Mouse (Mus musculus) hindbrain, embryonic 11.5 days (tissue): ENCODE data around the gene Sp6. TPM values are rescaled to one million over a fixed set of nuclear protein-coding genes. Genes with fewer than 3 reads are reported as not detected.
A peak's percentile ranks its signal among the peaks of the same experiment; 100 is the strongest.

Experiments
- ATAC-seq: fragments of 200-750 bp; cut with Nextera tagmentation; 2 replicates; pipeline ENCODE4 v1.8.0; 2017; ENCODE audit warnings: mild to moderate bottlenecking, moderate TSS enrichment, moderate library complexity; ENCODE audit not compliant: low FRiP score
- DNase-seq: peaks from one replicate; pipeline ENCODE4 v3.0.0-alpha.2; 2015; ENCODE audit warnings: low spot score
- H3K27ac ChIP-seq: fragments of 300-500 bp; sonication (generic); 2 replicates; pipeline ENCODE4 v1.5.1; 2014; ENCODE audit warnings: mild to moderate bottlenecking, low read depth, low read length
- H3K27me3 ChIP-seq: fragments of 300-500 bp; sonication (generic); 2 replicates; pipeline ENCODE4 v1.6.1; 2014; ENCODE audit warnings: mild to moderate bottlenecking, low read length, moderate library complexity, mixed read lengths; ENCODE audit not compliant: control insufficient read depth, insufficient read depth
- H3K36me3 ChIP-seq: fragments of 300-500 bp; sonication (generic); 2 replicates; pipeline ENCODE4 v1.6.1; 2014; ENCODE audit warnings: mild to moderate bottlenecking, low read length, moderate library complexity, mixed read lengths; ENCODE audit not compliant: control insufficient read depth, insufficient read depth
- H3K4me1 ChIP-seq: fragments of 300-500 bp; sonication (generic); replicated peaks from 2 replicates; pipeline ENCODE4 v1.6.1; 2014; ENCODE audit warnings: low read length, mixed read lengths; ENCODE audit not compliant: control insufficient read depth, insufficient read depth
- H3K4me2 ChIP-seq: fragments of 300-500 bp; sonication (generic); replicated peaks from 2 replicates; pipeline ENCODE4 v1.6.1; 2014; ENCODE audit warnings: mild to moderate bottlenecking, low read depth, low read length
- H3K4me3 ChIP-seq: fragments of 300-500 bp; sonication (generic); 2 replicates; pipeline ENCODE4 v1.5.1; 2014; ENCODE audit warnings: low read depth, low read length
- H3K9ac ChIP-seq: fragments of 300-500 bp; sonication (generic); 2 replicates; pipeline ENCODE4 v1.6.1; 2014; ENCODE audit warnings: low read depth, low read length
- H3K9me3 ChIP-seq: fragments of 300-500 bp; sonication (generic); 2 replicates; pipeline ENCODE4 v1.6.1; 2016; ENCODE audit warnings: low read length; ENCODE audit not compliant: control insufficient read depth
- WGBS: fragments of 180-500 bp; shearing (Covaris S2); extraction: QIAGEN DNeasy Blood & Tissue Kit; methylation state at CpG from one replicate; pipeline ENCODE4 v1.1.7; 2014; 5-methylcytosine and 5-hydroxymethylcytosine counted together
- polyA plus RNA-seq: library from polyadenylated mRNA; unstranded; fragments of >200 nt; fragmentation: Nextera tagmentation; extraction: Ambion mirVana; gene quantifications from 2 replicates; pipeline ENCODE4 v1.2.1, GENCODE M21; 2014

Gene Sp6
- polyA plus RNA-seq, 1 experiment from 2014 or later = not detected

DNA sequence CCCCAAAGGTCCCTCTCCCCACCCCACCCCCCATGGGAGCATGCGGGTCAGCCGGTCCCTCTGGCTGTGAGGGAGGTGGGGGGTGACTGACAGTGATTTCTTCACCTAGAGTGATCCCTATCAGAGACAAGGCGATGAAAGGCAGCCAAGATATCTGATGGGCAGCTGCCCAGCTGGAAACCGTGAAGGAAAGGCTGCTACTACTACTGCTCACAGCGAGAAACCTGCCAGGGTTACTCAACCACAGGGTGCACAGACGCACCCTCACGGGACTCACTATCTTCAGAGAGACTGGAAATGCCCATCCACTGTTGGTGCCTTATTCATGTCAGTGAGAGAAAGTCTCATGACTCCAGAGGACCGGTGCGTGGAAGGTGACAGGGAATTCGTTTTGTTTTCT, 11.8 kb downstream of the Sp6 start:
- no peak overlapping the region for H3K4me3 ChIP-seq
- DNase-seq = no peak
- no peak overlapping the region for H3K9ac ChIP-seq
- H3K27me3 ChIP-seq = peaks cover 45% of the 10 kb centered on the region
- ATAC-seq = no peak
- no peak overlapping the region for H3K27ac ChIP-seq
- WGBS = 10% methylated on average over 10 of the region's 10 CpGs
- H3K36me3 ChIP-seq = no peaks in the 10 kb centered on the region
- H3K9me3 ChIP-seq = no peaks in the 10 kb centered on the region
- no peak overlapping the region for H3K4me2 ChIP-seq
- H3K4me1 ChIP-seq = peaks cover 15% of the 10 kb centered on the region

DNA sequence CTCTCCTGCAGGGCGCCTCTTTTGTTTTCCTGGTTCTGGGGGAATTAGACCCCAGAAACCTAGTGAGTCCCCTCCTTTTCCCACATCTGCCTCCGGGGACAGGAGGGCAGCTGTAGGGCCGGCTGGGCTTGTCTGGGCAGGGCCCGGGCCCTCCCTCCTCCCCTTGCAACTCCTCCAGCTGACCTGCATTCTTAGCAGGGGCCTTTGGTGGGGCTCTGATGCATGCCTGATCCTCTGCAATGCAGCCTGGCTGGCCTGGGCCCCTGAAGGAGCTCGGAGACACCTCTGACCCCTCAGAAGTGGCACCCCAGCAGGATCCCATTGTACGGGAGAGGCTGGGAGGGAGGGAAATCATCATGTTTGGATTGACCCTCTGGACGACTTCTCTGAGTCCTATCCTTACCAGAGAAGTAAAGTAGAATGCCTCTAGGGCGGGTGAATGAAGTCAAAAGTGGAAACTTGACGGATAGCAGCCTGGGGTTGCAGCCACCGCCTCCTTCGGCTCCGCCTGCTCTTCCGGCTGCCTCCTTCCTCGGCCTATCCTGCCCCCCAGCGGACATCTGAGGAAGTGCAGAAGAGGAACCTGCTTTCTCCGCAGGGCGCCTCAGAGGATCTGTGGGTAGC, 12.6 kb downstream of the Sp6 start:
- H3K27me3 ChIP-seq = peaks cover 36% of the 10 kb centered on the region
- no peaks in the 10 kb centered on the region for H3K36me3 ChIP-seq
- H3K4me2 ChIP-seq = peak overlapping the region; percentile 35
- ATAC-seq (peak; percentile 37), DNase-seq (peak; percentile 95)
- no peaks in the 10 kb centered on the region for H3K9me3 ChIP-seq
- peak overlapping the region; percentile 43 for H3K27ac ChIP-seq
- 1% methylated on average over 17 of the region's 17 CpGs for WGBS
- peak overlapping the region; percentile 10; the same call in 1 of the 2 replicates for H3K4me3 ChIP-seq
- H3K4me1 ChIP-seq = peaks cover 17% of the 10 kb centered on the region
- H3K9ac ChIP-seq = peak overlapping the region; percentile 49

DNA sequence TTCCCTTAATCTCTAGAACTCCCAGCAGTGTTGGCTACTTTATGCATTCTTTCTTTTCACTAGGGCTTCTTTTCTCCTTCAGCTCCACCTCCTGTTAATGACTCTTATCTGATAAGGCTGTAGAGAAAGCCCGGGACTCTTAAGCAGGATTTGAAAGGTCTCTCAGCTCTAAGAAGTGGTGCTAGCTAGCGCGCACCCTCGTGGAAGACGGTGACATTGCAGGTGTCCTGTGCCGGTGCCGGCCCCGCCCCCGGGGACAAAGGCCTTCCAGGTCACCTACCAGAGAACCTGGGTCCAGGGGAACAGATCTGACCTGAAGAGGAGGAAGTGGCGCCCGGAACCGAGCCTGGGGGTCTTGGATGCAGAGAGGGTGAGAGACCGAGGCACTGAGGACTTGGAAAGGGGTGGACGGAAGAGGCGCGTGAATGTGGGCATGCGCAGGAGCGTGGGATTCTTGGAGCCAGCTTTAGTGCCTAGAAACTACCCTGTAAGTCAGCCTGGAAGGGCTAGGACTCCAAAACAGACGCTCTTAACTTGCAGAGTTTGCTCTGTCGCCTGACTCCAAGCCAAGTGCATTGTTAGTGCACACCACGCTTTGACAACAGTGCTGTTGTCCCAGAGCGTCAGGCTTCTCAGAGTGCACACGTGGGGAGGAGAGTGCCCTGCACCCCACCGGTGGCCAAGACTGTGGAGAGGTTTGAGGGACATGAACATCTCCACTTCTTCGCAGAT, 16.7 kb downstream of the Sp6 start, which contains the start of gene Scrn2:
Gene Scrn2 (plus strand): TSS at position 253 of the 732 bp plus-strand sequence.
- peaks cover 6% of the 10 kb centered on the region for H3K4me1 ChIP-seq
- under 1% methylated on average over 25 of the region's 25 CpGs for WGBS
- H3K9me3 ChIP-seq = no peaks in the 10 kb centered on the region
- peak within 1 kb of the TSS; percentile 79 for H3K9ac ChIP-seq
- peak; percentile 64 for ATAC-seq
- peak within 1 kb of the TSS; percentile 67 for H3K27ac ChIP-seq
- DNase-seq = peak; percentile 93
- H3K4me3 ChIP-seq = peak within 1 kb of the TSS; percentile 62
- 0 out of 2 replicates have a peak, but pooled peaks cover 2% of the 10 kb centered on the region for H3K27me3 ChIP-seq
- no peaks in the 10 kb centered on the region for H3K36me3 ChIP-seq
- H3K4me2 ChIP-seq = peak within 1 kb of the TSS; percentile 81

GRCm38 (mm10) chr11:97030426-97030825, 17.2 kb downstream of the Sp6 start:
- WGBS = 23% methylated on average over 15 of the region's 15 CpGs
- Histone ChIP-seq H3K9ac (peak overlapping the region; percentile 79), H3K36me3 (no peaks in the 10 kb centered on the region), H3K27ac (no peak overlapping the region), H3K4me3 (peak overlapping the region; percentile 62), H3K9me3 (no peaks in the 10 kb centered on the region), H3K4me1 (peaks cover 6% of the 10 kb centered on the region), H3K27me3 (no peaks in the 10 kb centered on the region), H3K4me2 (peak overlapping the region; percentile 81)
- DNase-seq = no peak
- no peak for ATAC-seq

DNA sequence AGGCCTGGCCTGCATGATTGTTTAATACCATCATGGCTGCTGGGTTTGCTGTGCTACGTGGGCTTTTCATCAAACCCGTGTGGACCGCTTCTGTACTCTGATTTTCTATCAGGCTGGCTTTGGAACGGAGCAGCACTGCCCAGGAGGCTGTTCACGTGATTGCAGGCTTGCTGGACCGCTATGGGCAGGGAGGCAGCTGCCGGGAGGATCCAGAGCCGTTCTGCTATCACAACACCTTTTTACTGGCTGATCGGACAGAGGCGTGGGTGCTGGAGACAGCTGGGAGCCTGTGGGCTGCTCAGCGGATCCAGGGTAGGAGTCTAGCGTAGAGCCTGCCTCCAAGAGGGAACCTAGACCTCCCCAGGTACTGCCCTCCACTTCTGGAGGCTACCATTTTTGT, 18.8 kb downstream of the Sp6 start:
- H3K27me3 ChIP-seq = no peaks in the 10 kb centered on the region
- H3K4me1 ChIP-seq = peaks cover 3% of the 10 kb centered on the region; the same call in 1 of the 2 replicates
- 83% methylated on average over 12 of the region's 12 CpGs for WGBS
- ATAC-seq (no peak), DNase-seq (no peak)
- H3K27ac ChIP-seq = no peak overlapping the region
- H3K9me3 ChIP-seq = no peaks in the 10 kb centered on the region
- H3K4me3 ChIP-seq = no peak overlapping the region
- no peak overlapping the region for H3K9ac ChIP-seq
- no peaks in the 10 kb centered on the region for H3K36me3 ChIP-seq
- H3K4me2 ChIP-seq = no peak overlapping the region

DNA sequence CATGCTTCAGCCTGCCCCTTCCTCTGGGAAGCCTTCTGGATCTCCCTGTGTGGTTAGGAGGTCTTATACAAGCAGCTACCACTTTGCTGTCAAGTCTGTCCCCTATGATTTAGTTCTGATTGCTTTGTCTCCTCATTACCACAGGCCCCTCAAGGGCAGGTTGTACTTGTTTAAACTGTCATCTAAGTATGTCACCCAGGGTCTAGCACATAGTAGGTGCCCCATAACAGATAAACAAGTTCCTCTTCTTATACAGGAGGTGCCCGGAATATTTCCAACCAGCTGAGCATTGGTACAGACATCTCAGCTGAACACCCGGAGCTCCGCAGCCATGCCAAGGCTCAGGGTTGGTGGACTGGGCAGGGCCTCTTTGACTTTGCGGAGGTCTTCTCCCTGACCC, 19.3 kb downstream of the Sp6 start:
- no peak for DNase-seq
- no peak overlapping the region for H3K27ac ChIP-seq
- H3K9me3 ChIP-seq = no peaks in the 10 kb centered on the region
- H3K4me3 ChIP-seq = no peak overlapping the region
- no peaks in the 10 kb centered on the region for H3K27me3 ChIP-seq
- ATAC-seq = no peak
- H3K36me3 ChIP-seq = no peaks in the 10 kb centered on the region
- no peak overlapping the region for H3K4me2 ChIP-seq
- 94% methylated on average over 4 of the region's 4 CpGs for WGBS
- H3K4me1 ChIP-seq = peaks cover 3% of the 10 kb centered on the region; the same call in 1 of the 2 replicates
- no peak overlapping the region for H3K9ac ChIP-seq

DNA sequence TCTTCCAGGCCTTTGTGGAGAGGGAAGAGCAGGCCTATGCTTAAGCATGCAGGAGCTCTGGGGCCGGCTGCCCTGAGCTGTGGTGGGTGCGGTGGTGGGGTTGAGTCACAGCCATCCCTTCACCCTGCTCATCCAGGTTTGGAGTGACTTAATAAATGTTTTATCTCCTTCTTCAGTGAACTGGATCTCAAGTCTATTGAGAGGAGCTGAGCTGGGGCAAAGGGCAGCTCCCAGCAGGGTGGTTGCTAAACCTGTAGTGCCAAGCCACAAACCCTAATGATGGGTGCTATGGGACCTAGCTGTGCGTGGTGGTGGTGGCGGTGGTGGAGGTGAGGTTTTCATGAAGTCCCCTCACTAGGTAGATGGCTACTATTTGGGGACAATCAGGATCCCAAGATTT, 20.6 kb downstream of the Sp6 start:
- Histone ChIP-seq H3K4me2 (no peak overlapping the region), H3K27me3 (no peaks in the 10 kb centered on the region), H3K36me3 (no peaks in the 10 kb centered on the region), H3K4me1 (peaks cover 3% of the 10 kb centered on the region; the same call in 1 of the 2 replicates), H3K9ac (no peak overlapping the region), H3K27ac (no peak overlapping the region), H3K4me3 (no peak overlapping the region), H3K9me3 (no peaks in the 10 kb centered on the region)
- ATAC-seq = no peak
- no peak for DNase-seq
- 89% methylated on average over 4 of the region's 4 CpGs for WGBS

- Histone ChIP-seq H3K9me3 (no peaks in the 10 kb centered on the region), H3K4me1 (no peaks in the 10 kb centered on the region), H3K36me3 (no peaks in the 10 kb centered on the region), H3K9ac (no peak overlapping the region), H3K4me2 (no peak overlapping the region), H3K27me3 (no peaks in the 10 kb centered on the region), H3K27ac (no peak overlapping the region), H3K4me3 (no peak overlapping the region)
- WGBS = 79% methylated on average over 5 of the region's 5 CpGs
- DNase-seq = no peak
- ATAC-seq = no peak
These were observed 22.9 kb downstream of the Sp6 start for GRCm38 (mm10) chr11:97036141-97036540.

GRCm38 (mm10) chr11:97038881-97039280, 25.7 kb downstream of the Sp6 start:
- 74% methylated on average over 7 of the region's 7 CpGs for WGBS
- DNase-seq = no peak
- Histone ChIP-seq H3K9ac (no peak overlapping the region), H3K9me3 (no peaks in the 10 kb centered on the region), H3K36me3 (no peaks in the 10 kb centered on the region), H3K27ac (no peak overlapping the region), H3K4me2 (no peak overlapping the region), H3K4me3 (no peak overlapping the region), H3K27me3 (no peaks in the 10 kb centered on the region), H3K4me1 (no peaks in the 10 kb centered on the region; the same call in 1 of the 2 replicates)
- no peak for ATAC-seq
